Mouse (Mus musculus): ENCODE data around the gene Necab3. TPM values are rescaled to one million over a fixed set of nuclear protein-coding genes. Genes with fewer than 3 reads are reported as not detected.

The Necab3 gene
- polyA plus RNA-seq, 1 experiment: 77.2 TPM

DNA sequence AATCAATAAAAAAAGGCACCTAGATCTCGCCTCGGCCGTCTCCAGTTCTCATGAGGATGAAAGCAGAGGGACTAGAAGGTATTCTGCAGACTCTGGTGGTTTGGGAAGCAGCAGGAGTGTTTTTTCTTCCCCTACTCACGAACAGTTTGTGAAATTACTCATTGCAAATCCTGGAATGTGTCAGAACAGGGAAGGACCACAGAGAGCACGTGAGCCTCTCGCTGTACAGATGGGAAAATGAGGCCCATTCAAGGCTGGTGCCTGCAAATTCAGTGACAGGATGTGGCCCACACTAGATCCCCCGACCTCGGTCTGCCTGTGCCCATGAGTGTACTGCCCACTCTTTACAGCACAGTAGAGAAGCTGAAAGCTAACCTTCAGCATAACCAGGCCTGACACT is 13.3 kb upstream of the Necab3 start:
- Histone ChIP-seq H3K27me3 (ENCODE audit: control insufficient read depth, insufficient read depth, low read length) (no peaks in the 10 kb centered on the region), H3K27ac (ENCODE audit: insufficient read depth, low read length) (no peak overlapping the region), H3K4me3 (replicated peaks; ENCODE audit: insufficient read depth, low read depth, low read length) (no peak overlapping the region), H3K4me1 (ENCODE audit: control insufficient read depth, insufficient read depth, low read length) (no peaks in the 10 kb centered on the region)
- DNase-seq: no peak
- WGBS: 78% methylated on average over 8 of the region's 8 CpGs
- TF ChIP-seq CTCF (IDR thresholded peaks at IDR 0.05; ENCODE audit: borderline replicate concordance, insufficient read depth, low read depth, low read length) (no peak), POLR2A (IDR thresholded peaks at IDR 0.05; ENCODE audit: borderline replicate concordance, insufficient read depth, low read length) (no peak)

DNA sequence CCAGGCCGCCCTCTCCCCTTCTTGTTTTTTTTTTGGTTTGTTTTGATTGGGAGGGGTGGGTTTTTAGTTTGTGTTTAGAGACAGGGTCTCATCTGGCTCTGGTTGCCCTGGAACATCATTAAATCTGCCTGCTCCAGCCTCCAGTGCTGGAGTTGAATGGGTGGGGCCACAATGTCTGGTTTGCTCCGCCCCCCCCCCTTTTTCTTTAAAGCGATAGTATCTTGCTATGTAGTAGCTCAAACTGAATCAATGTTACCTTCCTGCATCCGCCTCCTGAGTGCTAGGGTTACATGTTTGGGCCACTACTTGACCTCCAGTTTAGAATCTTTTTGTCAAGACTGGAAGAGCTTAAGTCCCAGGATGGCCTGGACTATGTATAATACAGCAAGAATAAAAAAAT is 12.6 kb upstream of the Necab3 start:
- H3K4me3 ChIP-seq (replicated peaks; ENCODE audit: insufficient read depth, low read depth, low read length): no peak overlapping the region
- no peak for DNase-seq
- no peak for TF ChIP-seq CTCF (IDR thresholded peaks at IDR 0.05; ENCODE audit: borderline replicate concordance, insufficient read depth, low read depth, low read length)
- TF ChIP-seq POLR2A (IDR thresholded peaks at IDR 0.05; ENCODE audit: borderline replicate concordance, insufficient read depth, low read length): no peak
- H3K4me1 ChIP-seq (ENCODE audit: control insufficient read depth, insufficient read depth, low read length): no peaks in the 10 kb centered on the region; the same call in 1 of the 2 replicates
- no peak overlapping the region for H3K27ac ChIP-seq (ENCODE audit: insufficient read depth, low read length)
- WGBS: 85% methylated on average over 4 of the region's 4 CpGs
- H3K27me3 ChIP-seq (ENCODE audit: control insufficient read depth, insufficient read depth, low read length): no peaks in the 10 kb centered on the region

GRCm38 (mm10) chr2:154570666-154571065 is 12.0 kb upstream of the Necab3 start:
- Histone ChIP-seq H3K4me1 (ENCODE audit: control insufficient read depth, insufficient read depth, low read length) (peaks cover 6% of the 10 kb centered on the region), H3K27me3 (ENCODE audit: control insufficient read depth, insufficient read depth, low read length) (no peaks in the 10 kb centered on the region), H3K4me3 (replicated peaks; ENCODE audit: insufficient read depth, low read depth, low read length) (no peak overlapping the region), H3K27ac (ENCODE audit: insufficient read depth, low read length) (no peak overlapping the region)
- WGBS: 61% methylated on average over 4 of the region's 4 CpGs
- TF ChIP-seq CTCF (IDR thresholded peaks at IDR 0.05; ENCODE audit: borderline replicate concordance, insufficient read depth, low read depth, low read length) (no peak), POLR2A (IDR thresholded peaks at IDR 0.05; ENCODE audit: borderline replicate concordance, insufficient read depth, low read length) (no peak)
- no peak for DNase-seq

GRCm38 (mm10) chr2:154569836-154570286 is 11.2 kb upstream of the Necab3 start, which contains the start of gene E2f1:
Gene E2f1, minus strand, starts transcription at chr2:154569892.
- TF ChIP-seq POLR2A (IDR thresholded peaks at IDR 0.05; ENCODE audit: borderline replicate concordance, insufficient read depth, low read length): peak; percentile 37; the same call in 1 of the 2 replicates
- TF ChIP-seq CTCF (IDR thresholded peaks at IDR 0.05; ENCODE audit: borderline replicate concordance, insufficient read depth, low read depth, low read length): no peak
- DNase-seq: peak; percentile 90 to 94
- peaks cover 12% of the 10 kb centered on the region for H3K4me1 ChIP-seq (ENCODE audit: control insufficient read depth, insufficient read depth, low read length)
- under 1% methylated on average over 38 of the region's 44 CpGs for WGBS
- no peak within 1 kb of the TSS; the same call in 1 of the 2 replicates for H3K27ac ChIP-seq (ENCODE audit: insufficient read depth, low read length)
- peak within 1 kb of the TSS; percentile 84 for H3K4me3 ChIP-seq (replicated peaks; ENCODE audit: insufficient read depth, low read depth, low read length)
- no peaks in the 10 kb centered on the region for H3K27me3 ChIP-seq (ENCODE audit: control insufficient read depth, insufficient read depth, low read length)

GRCm38 (mm10) chr2:154569071-154569748 is 10.5 kb upstream of the Necab3 start:
- Histone ChIP-seq H3K4me3 (replicated peaks; ENCODE audit: insufficient read depth, low read depth, low read length) (peak overlapping the region; percentile 44), H3K4me1 (ENCODE audit: control insufficient read depth, insufficient read depth, low read length) (peaks cover 18% of the 10 kb centered on the region), H3K27ac (ENCODE audit: insufficient read depth, low read length) (no peak overlapping the region), H3K27me3 (ENCODE audit: control insufficient read depth, insufficient read depth, low read length) (no peaks in the 10 kb centered on the region)
- WGBS: 2% methylated on average over 70 of the region's 70 CpGs
- DNase-seq: no peak
- TF ChIP-seq POLR2A (IDR thresholded peaks at IDR 0.05; ENCODE audit: borderline replicate concordance, insufficient read depth, low read length) (no peak), CTCF (IDR thresholded peaks at IDR 0.05; ENCODE audit: borderline replicate concordance, insufficient read depth, low read depth, low read length) (no peak)

DNA sequence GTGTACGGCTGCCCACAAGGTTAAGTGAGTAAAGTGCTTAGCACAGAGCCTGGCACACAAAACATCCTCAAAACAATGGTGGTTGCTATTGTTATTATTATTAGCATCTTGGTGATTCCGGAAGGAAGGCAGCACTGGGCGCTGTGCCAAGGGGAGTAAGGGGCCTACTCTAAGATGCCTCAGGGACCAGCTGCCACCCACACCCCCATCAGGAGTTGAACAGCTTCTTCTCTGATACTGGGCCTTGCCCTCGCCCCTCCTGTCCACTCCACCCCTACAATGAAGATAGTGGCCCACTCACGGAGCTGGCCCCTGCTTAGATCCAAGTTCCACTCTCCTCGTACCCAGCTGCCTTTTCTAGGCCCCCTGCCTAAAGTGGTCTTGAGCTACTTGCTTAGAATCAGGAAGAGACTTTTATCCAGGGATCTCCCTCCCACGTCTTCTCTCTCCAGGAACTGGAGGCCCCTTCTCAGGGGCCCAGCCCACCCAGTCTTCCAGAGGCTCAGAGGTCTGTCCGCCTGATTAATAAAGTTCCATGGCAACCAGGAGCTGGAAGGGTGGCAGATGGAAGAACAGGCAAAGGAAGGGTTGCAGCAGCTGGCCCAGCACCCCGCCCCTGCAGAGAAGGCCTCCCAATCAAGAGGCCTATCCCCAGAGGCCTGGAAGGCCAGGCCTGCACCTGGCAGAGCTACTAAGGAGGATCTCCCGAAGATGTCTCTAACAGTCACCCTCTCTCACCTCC is 9.8 kb upstream of the Necab3 start:
- H3K4me1 ChIP-seq (ENCODE audit: control insufficient read depth, insufficient read depth, low read length): peaks cover 24% of the 10 kb centered on the region
- no peak for DNase-seq
- WGBS: 55% methylated on average over 10 of the region's 10 CpGs
- TF ChIP-seq POLR2A (IDR thresholded peaks at IDR 0.05; ENCODE audit: borderline replicate concordance, insufficient read depth, low read length) (no peak), CTCF (IDR thresholded peaks at IDR 0.05; ENCODE audit: borderline replicate concordance, insufficient read depth, low read depth, low read length) (no peak)
- H3K27me3 ChIP-seq (ENCODE audit: control insufficient read depth, insufficient read depth, low read length): no peaks in the 10 kb centered on the region
- no peak overlapping the region for H3K4me3 ChIP-seq (replicated peaks; ENCODE audit: insufficient read depth, low read depth, low read length)
- H3K27ac ChIP-seq (ENCODE audit: insufficient read depth, low read length): no peak overlapping the region

DNA sequence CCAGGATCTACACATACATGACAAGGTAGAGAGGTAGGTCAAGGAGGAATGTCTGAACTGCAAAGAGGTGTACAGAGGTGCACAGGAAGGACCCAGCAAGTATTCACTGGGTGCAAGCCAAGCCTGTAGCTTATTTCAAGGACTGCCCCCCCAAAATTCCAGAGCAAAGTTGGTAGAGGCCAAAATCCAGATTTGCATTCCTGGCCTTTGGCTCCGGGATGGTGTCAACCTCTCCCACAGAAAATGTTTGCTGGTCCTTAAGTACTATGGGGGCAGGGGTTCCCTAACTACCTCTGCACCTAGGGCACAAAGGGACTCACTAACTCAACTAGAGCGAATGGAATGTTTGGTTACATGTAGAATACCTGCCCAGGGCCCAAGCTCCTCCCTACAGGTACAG is 9.1 kb upstream of the Necab3 start:
- no peaks in the 10 kb centered on the region for H3K27me3 ChIP-seq (ENCODE audit: control insufficient read depth, insufficient read depth, low read length)
- H3K27ac ChIP-seq (ENCODE audit: insufficient read depth, low read length): no peak overlapping the region
- no peak for DNase-seq
- TF ChIP-seq CTCF (IDR thresholded peaks at IDR 0.05; ENCODE audit: borderline replicate concordance, insufficient read depth, low read depth, low read length) (no peak), POLR2A (IDR thresholded peaks at IDR 0.05; ENCODE audit: borderline replicate concordance, insufficient read depth, low read length) (no peak)
- no peak overlapping the region for H3K4me3 ChIP-seq (replicated peaks; ENCODE audit: insufficient read depth, low read depth, low read length)
- 85% methylated on average over 2 of the region's 2 CpGs for WGBS
- H3K4me1 ChIP-seq (ENCODE audit: control insufficient read depth, insufficient read depth, low read length): peaks cover 32% of the 10 kb centered on the region
